Mouse (Mus musculus): ENCODE data around the gene Bud13. TPM values are rescaled to one million over a fixed set of nuclear protein-coding genes. Genes with fewer than 3 reads are reported as not detected.

Bud13 gene
- 15.6 and 18.1 TPM in 2 replicates for polyA plus RNA-seq (2015; fragmentation: Nextera tagmentation; extraction: Ambion mirVana)

DNA sequence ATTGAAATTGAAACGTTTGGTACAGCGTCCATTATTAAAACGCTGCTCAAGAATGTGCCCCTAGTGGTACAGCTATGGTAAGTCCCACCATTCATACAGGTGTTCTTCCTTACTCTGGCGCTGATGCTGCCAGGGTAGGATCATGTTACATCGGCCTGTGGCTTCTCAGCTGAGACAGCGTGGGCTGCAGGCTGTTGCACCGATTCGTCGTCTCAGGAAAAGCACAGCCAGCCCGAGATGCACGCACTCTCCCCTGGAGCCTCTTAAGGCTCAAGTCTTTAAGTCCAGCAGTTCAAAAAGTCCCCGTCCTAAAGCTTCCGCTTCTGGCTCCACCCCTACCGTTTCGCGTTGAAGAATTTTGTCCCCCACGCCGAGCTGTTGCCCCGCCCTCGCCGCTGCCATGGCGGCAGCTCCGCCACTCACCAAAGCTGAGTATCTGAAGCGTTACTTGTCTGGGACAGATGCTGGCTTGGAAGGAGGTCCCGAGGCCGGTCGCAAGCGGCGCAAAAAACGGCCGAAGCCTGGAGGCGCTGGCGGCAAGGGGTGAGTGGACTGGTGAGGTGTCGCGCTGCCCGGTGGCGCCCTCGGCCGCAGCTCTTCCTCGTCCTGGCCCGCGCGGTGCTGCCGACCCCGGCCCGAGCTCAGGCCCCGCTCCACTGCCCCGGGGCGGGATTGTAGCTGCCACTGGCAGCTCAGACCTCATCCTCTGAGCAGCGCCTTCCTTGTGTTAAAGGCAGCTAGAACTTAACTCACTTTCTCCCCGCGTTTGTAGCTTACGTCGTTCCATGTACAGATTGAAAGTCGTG lies at the start of gene Bud13:
TSS of gene Bud13 (plus strand) at position 378 of the 806 bp plus-strand sequence.
- H3K4me2 ChIP-seq: peak within 1 kb of the TSS; percentile 79
- H3K27ac ChIP-seq (replicated peaks): peak within 1 kb of the TSS; percentile 77
- WGBS: under 1% methylated on average over 55 of the region's 55 CpGs
- ATAC-seq (ENCODE audit: low FRiP score, low read depth): peak; percentile 93
- peak within 1 kb of the TSS; percentile 94 for H3K4me3 ChIP-seq
- H3K9me3 ChIP-seq: no peaks in the 10 kb centered on the region
- H3K9ac ChIP-seq: peak within 1 kb of the TSS; percentile 81
- peaks cover 56% of the 10 kb centered on the region for H3K36me3 ChIP-seq
- no peaks in the 10 kb centered on the region for H3K27me3 ChIP-seq
- H3K4me1 ChIP-seq (replicated peaks): peaks cover 18% of the 10 kb centered on the region

GRCm38 (mm10) chr9:46235196-46235595 lies 47.6 kb upstream of the Bud13 start:
- Histone ChIP-seq H3K27ac (replicated peaks) (no peak overlapping the region), H3K36me3 (no peaks in the 10 kb centered on the region), H3K9me3 (no peaks in the 10 kb centered on the region), H3K4me1 (replicated peaks) (peaks cover 8% of the 10 kb centered on the region), H3K27me3 (no peaks in the 10 kb centered on the region), H3K4me2 (no peak overlapping the region), H3K9ac (no peak overlapping the region), H3K4me3 (no peak overlapping the region)
- 92% methylated on average over 6 of the region's 6 CpGs for WGBS
- no peak for ATAC-seq (ENCODE audit: low FRiP score, low read depth)

GRCm38 (mm10) chr9:46235596-46235648 lies 47.4 kb upstream of the Bud13 start, which contains the start of gene Apoc3:
Gene Apoc3, minus strand, starts transcription at chr9:46235636.
- H3K27ac ChIP-seq (replicated peaks): no peak within 1 kb of the TSS
- H3K9ac ChIP-seq: no peak within 1 kb of the TSS
- H3K27me3 ChIP-seq: no peaks in the 10 kb centered on the region
- H3K4me1 ChIP-seq (replicated peaks): peaks cover 5% of the 10 kb centered on the region
- ATAC-seq (ENCODE audit: low FRiP score, low read depth): no peak
- no peaks in the 10 kb centered on the region for H3K36me3 ChIP-seq
- no peak within 1 kb of the TSS for H3K4me3 ChIP-seq
- H3K4me2 ChIP-seq: no peak within 1 kb of the TSS
- H3K9me3 ChIP-seq: no peaks in the 10 kb centered on the region

- Histone ChIP-seq H3K4me3 (no peak overlapping the region), H3K4me2 (no peak overlapping the region), H3K9ac (no peak overlapping the region), H3K9me3 (no peaks in the 10 kb centered on the region), H3K4me1 (replicated peaks) (peaks cover 3% of the 10 kb centered on the region), H3K27ac (replicated peaks) (no peak overlapping the region), H3K36me3 (no peaks in the 10 kb centered on the region), H3K27me3 (no peaks in the 10 kb centered on the region)
- no peak for ATAC-seq (ENCODE audit: low FRiP score, low read depth)
- WGBS: 73% methylated on average over 4 of the region's 4 CpGs
Observed at GRCm38 (mm10) chr9:46235649-46236048, 47.2 kb upstream of the Bud13 start.

DNA sequence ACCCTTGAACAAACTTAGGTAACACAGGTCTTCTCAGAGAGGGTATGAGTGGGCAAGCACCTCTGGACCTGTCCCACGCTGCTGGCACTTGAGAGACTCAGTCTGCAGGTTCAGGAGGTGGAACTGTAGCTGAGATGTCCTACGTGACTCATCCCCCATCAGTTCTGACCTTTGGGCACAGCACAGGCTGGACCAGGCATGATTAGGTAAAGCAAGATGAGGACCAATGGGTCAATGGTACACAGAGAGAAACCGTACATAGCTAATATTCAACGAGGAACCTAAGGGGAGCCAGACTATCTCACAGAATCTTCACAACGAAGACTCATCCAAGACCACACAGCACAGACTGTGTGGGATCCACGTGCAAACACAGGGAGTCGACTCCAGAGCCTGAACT lies 44.0 kb upstream of the Bud13 start:
- 91% methylated on average over 7 of the region's 7 CpGs for WGBS
- Histone ChIP-seq H3K9ac (no peak overlapping the region), H3K4me3 (no peak overlapping the region), H3K27ac (replicated peaks) (no peak overlapping the region), H3K4me1 (replicated peaks) (no peaks in the 10 kb centered on the region), H3K27me3 (no peaks in the 10 kb centered on the region), H3K9me3 (no peaks in the 10 kb centered on the region), H3K4me2 (no peak overlapping the region), H3K36me3 (no peaks in the 10 kb centered on the region)
- ATAC-seq (ENCODE audit: low FRiP score, low read depth): no peak

DNA sequence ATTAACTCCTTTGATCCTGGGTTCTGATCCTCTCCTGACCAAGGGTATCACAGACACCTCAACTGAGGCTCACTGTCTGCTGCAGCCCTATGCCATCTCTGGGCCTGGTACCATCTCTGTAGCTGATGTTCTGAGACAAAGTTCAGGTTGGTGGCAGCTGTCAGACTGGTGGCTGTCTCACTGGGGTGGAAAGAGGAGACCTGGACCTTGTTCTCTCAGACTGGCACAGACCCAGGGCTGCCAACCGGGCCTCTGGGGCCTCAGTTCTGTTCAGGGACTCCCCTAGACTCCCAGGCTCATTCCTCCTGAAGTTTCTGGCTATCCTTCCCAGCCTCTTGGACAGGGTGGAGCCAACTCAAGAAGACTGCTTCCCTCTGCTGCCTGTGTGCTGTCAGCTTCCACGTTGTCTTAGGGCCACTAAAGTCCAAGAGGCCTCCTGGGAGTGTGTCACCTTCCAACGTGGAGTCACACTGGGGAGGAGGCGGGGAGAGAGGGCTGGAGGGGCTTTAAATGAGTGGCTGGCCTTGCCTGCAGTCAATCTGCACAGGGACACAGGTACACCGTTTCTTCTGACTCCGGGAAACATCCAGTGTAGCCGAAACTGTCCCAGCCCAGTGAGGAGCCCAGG lies 42.2 kb upstream of the Bud13 start, which contains the start of gene Apoa4:
TSS of gene Apoa4 (plus strand) at position 171 of the 628 bp plus-strand sequence.
- ATAC-seq (ENCODE audit: low FRiP score, low read depth): no peak
- Histone ChIP-seq H3K4me3 (no peak within 1 kb of the TSS), H3K27ac (replicated peaks) (no peak within 1 kb of the TSS), H3K36me3 (no peaks in the 10 kb centered on the region), H3K9ac (no peak within 1 kb of the TSS), H3K9me3 (no peaks in the 10 kb centered on the region), H3K27me3 (no peaks in the 10 kb centered on the region), H3K4me1 (replicated peaks) (no peaks in the 10 kb centered on the region), H3K4me2 (no peak within 1 kb of the TSS)
- WGBS: 76% methylated on average over 7 of the region's 7 CpGs

GRCm38 (mm10) chr9:46241818-46242217 lies 41.0 kb upstream of the Bud13 start:
- ATAC-seq (ENCODE audit: low FRiP score, low read depth): no peak
- Histone ChIP-seq H3K36me3 (no peaks in the 10 kb centered on the region), H3K9ac (no peak overlapping the region), H3K9me3 (no peaks in the 10 kb centered on the region), H3K27me3 (no peaks in the 10 kb centered on the region), H3K27ac (replicated peaks) (no peak overlapping the region), H3K4me3 (no peak overlapping the region), H3K4me2 (no peak overlapping the region), H3K4me1 (replicated peaks) (no peaks in the 10 kb centered on the region)
- WGBS: 74% methylated on average over 2 of the region's 2 CpGs

DNA sequence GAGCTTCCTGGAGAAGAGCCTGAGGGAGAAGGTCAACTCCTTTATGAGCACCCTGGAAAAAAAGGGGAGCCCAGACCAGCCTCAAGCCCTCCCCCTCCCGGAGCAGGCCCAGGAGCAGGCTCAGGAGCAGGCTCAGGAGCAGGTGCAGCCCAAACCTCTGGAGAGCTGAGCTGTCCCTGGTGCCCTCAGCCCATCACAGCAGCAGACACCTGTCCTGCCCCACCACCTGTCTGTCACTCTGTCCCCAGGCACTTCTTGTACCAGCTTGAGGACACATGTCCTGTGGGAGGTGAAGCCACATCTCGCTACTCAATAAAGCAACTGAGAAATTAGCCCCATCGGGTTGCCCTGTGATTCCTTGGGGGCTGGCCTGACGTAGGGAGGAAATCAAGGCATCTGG lies 39.7 kb upstream of the Bud13 start:
- ATAC-seq (ENCODE audit: low FRiP score, low read depth): no peak
- H3K27me3 ChIP-seq: 0 out of 2 replicates have a peak, but pooled peaks cover 2% of the 10 kb centered on the region
- H3K27ac ChIP-seq (replicated peaks): no peak overlapping the region
- H3K4me1 ChIP-seq (replicated peaks): no peaks in the 10 kb centered on the region
- WGBS: 66% methylated on average over 4 of the region's 4 CpGs
- H3K4me2 ChIP-seq: no peak overlapping the region
- H3K36me3 ChIP-seq: no peaks in the 10 kb centered on the region
- no peak overlapping the region for H3K9ac ChIP-seq
- no peak overlapping the region for H3K4me3 ChIP-seq
- H3K9me3 ChIP-seq: no peaks in the 10 kb centered on the region

- no peaks in the 10 kb centered on the region for H3K36me3 ChIP-seq
- H3K27ac ChIP-seq (replicated peaks): no peak overlapping the region
- no peak overlapping the region for H3K9ac ChIP-seq
- H3K27me3 ChIP-seq: 0 out of 2 replicates have a peak, but pooled peaks cover 2% of the 10 kb centered on the region
- 58% methylated on average over 8 of the region's 8 CpGs for WGBS
- H3K4me3 ChIP-seq: no peak overlapping the region
- H3K9me3 ChIP-seq: no peaks in the 10 kb centered on the region
- no peaks in the 10 kb centered on the region for H3K4me1 ChIP-seq (replicated peaks)
- no peak for ATAC-seq (ENCODE audit: low FRiP score, low read depth)
- no peak overlapping the region for H3K4me2 ChIP-seq
Observed at GRCm38 (mm10) chr9:46243584-46243983, 39.2 kb upstream of the Bud13 start.

DNA sequence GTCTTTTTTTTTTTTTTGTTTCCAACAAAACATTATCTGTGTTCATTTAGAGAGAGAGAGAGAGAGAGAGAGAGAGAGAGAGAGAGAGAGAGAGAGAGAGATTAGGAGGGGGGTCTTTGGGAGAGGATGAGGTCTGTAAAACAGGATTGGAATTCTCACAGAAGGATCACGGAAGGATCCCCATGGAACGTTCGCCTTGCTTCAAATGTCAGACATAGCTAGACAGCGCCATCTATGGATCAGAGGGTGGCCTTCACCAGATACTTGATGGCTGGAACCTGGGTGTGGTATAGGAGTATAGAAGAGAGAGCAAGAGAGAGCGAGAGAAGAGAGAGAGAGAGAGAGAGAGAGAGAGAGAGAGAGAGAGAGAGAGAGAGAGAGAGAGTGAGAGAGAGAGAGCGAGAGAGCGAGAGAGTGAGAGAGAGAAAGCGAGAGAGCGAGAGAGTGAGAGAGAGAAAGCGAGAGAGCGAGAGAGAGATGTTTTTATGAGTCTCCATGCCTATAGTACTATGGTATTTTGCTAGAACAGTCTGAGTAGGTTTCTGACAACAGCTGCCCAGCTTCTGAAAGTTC lies 36.0 kb upstream of the Bud13 start:
- ATAC-seq (ENCODE audit: low FRiP score, low read depth): peak; percentile 79; the same call in 1 of the 2 replicates
- Histone ChIP-seq H3K4me3 (no peak overlapping the region), H3K9ac (no peak overlapping the region), H3K27me3 (0 out of 2 replicates have a peak, but pooled peaks cover 2% of the 10 kb centered on the region), H3K27ac (replicated peaks) (no peak overlapping the region), H3K36me3 (no peaks in the 10 kb centered on the region), H3K9me3 (no peaks in the 10 kb centered on the region), H3K4me1 (replicated peaks) (no peaks in the 10 kb centered on the region), H3K4me2 (no peak overlapping the region)
- 26% methylated on average over 10 of the region's 11 CpGs for WGBS

DNA sequence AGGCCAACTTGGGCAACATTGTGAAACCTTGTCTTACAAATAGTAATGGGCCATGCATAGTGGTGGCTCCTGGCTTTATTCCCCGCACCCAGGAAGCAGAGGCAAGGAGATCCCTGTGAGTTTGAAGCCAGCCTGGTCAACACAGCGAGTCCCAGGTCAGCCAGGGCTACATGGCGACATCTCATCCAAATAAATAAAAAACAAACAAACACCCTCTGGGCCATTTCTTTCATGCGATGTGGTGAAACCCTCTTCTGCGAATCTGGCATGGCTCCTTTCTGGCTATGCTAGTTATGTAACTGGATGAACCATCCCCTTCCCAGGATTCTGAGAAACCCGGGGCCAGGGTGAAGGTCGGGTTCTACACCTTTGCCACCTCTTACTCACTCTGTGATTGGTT lies 26.6 kb upstream of the Bud13 start:
- WGBS: 93% methylated on average over 7 of the region's 7 CpGs
- Histone ChIP-seq H3K27ac (replicated peaks) (no peak overlapping the region), H3K4me2 (no peak overlapping the region), H3K27me3 (no peaks in the 10 kb centered on the region), H3K4me3 (no peak overlapping the region), H3K4me1 (replicated peaks) (no peaks in the 10 kb centered on the region), H3K36me3 (no peaks in the 10 kb centered on the region), H3K9me3 (no peaks in the 10 kb centered on the region), H3K9ac (no peak overlapping the region)
- no peak for ATAC-seq (ENCODE audit: low FRiP score, low read depth)

GRCm38 (mm10) chr9:46256658-46257385 lies 26.0 kb upstream of the Bud13 start:
- no peaks in the 10 kb centered on the region for H3K27me3 ChIP-seq
- H3K9me3 ChIP-seq: no peaks in the 10 kb centered on the region
- ATAC-seq (ENCODE audit: low FRiP score, low read depth): no peak
- no peak overlapping the region for H3K27ac ChIP-seq (replicated peaks)
- H3K9ac ChIP-seq: no peak overlapping the region
- H3K4me2 ChIP-seq: no peak overlapping the region
- H3K36me3 ChIP-seq: no peaks in the 10 kb centered on the region
- no peaks in the 10 kb centered on the region for H3K4me1 ChIP-seq (replicated peaks)
- H3K4me3 ChIP-seq: no peak overlapping the region
- WGBS: 88% methylated on average over 10 of the region's 10 CpGs

Measured in hindbrain, embryonic 15.5 days (tissue).